Mouse (Mus musculus) limb, embryonic 13.5 days (tissue): ENCODE measurements around the gene Gm20388. TPM values are rescaled to one million over a fixed set of nuclear protein-coding genes. Genes with fewer than 3 reads are reported as not detected.
A peak's percentile ranks its signal among the peaks of the same experiment; 100 is the strongest.
"Not testable (repeated sequence)": the region's sequence is repeated elsewhere in the genome, so short reads cannot be mapped to it uniquely, and the experiment has no call there.

Source experiments
- ATAC-seq: fragments of 200-750 bp; cut with Nextera tagmentation; 2 replicates; pipeline ENCODE4 v1.8.0; 2017; ENCODE audit warnings: low read depth, moderate number of reproducible peaks, moderate TSS enrichment; ENCODE audit not compliant: low FRiP score
- H3K27ac ChIP-seq: fragments of 300-500 bp; sonication (generic); 2 replicates; pipeline ENCODE4 v1.5.1; 2015; ENCODE audit warnings: inconsistent platforms, mild to moderate bottlenecking, moderate library complexity
- H3K27me3 ChIP-seq: fragments of 300-500 bp; sonication (generic); 2 replicates; pipeline ENCODE4 v1.6.1; 2015; ENCODE audit warnings: mild to moderate bottlenecking, inconsistent platforms
- H3K36me3 ChIP-seq: fragments of 300-500 bp; sonication (generic); 2 replicates; pipeline ENCODE4 v1.6.1; 2015; ENCODE audit warnings: inconsistent platforms, mild to moderate bottlenecking, moderate library complexity
- H3K4me1 ChIP-seq: fragments of 300-500 bp; sonication (generic); 2 replicates; pipeline ENCODE4 v1.6.1; 2015; ENCODE audit warnings: inconsistent platforms
- H3K4me2 ChIP-seq: fragments of 300-500 bp; sonication (generic); replicated peaks from 2 replicates; pipeline ENCODE4 v1.6.1; 2015; ENCODE audit warnings: inconsistent platforms, mild to moderate bottlenecking, moderate library complexity
- H3K4me3 ChIP-seq: fragments of 300-500 bp; sonication (generic); 2 replicates; pipeline ENCODE4 v1.5.1; 2015; ENCODE audit warnings: moderate library complexity, mild to moderate bottlenecking, inconsistent platforms
- H3K9ac ChIP-seq: fragments of 300-500 bp; sonication (generic); 2 replicates; pipeline ENCODE4 v1.6.1; 2015; ENCODE audit warnings: mild to moderate bottlenecking, inconsistent platforms
- H3K9me3 ChIP-seq: fragments of 300-500 bp; sonication (generic); 2 replicates; pipeline ENCODE4 v1.6.1; 2016; ENCODE audit warnings: inconsistent platforms
- WGBS: fragments of 180-500 bp; shearing (Covaris S2); methylation state at CpG from one replicate; pipeline ENCODE4 v1.1.7; 2015; 5-methylcytosine and 5-hydroxymethylcytosine counted together
- polyA plus RNA-seq: library from polyadenylated mRNA; unstranded; fragments of >200 nt; fragmentation: Nextera tagmentation; extraction: Ambion mirVana; gene quantifications from 2 replicates; pipeline ENCODE4 v1.2.1, GENCODE M21; 2015

Gm20388 gene
- polyA plus RNA-seq, 1 experiment from 2014 or later = 7.1 TPM

DNA sequence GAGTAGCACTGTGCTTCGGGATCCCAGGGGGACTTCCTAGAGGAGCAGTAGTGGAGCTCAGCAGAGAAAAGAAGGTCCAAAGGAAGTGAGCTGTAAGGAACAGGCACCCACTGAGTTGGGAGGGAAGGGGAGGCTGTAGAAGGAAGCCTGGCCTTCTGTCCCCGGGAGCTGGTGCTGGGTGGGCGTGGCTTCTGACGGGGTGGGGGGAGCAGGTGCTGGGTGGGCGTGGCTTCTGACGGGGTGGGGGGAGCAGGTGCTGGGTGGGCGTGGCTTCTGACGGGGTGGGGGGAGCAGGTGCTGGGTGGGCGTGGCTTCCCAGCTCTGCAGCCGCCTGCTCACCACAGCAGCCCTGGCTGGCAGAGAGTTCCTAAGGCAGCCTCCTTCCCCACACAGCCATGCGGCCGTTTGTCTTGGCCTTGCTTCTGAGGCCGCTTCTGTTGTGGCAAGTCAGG, 2413.3 kb downstream of the Gm20388 start:
- H3K27ac ChIP-seq, H3K4me1 ChIP-seq, H3K27me3 ChIP-seq, H3K4me2 ChIP-seq, H3K4me3 ChIP-seq, H3K9ac ChIP-seq, H3K9me3 ChIP-seq, ATAC-seq, H3K36me3 ChIP-seq: not testable (repeated sequence)
- 16% methylated on average over 10 of the region's 13 CpGs for WGBS

DNA sequence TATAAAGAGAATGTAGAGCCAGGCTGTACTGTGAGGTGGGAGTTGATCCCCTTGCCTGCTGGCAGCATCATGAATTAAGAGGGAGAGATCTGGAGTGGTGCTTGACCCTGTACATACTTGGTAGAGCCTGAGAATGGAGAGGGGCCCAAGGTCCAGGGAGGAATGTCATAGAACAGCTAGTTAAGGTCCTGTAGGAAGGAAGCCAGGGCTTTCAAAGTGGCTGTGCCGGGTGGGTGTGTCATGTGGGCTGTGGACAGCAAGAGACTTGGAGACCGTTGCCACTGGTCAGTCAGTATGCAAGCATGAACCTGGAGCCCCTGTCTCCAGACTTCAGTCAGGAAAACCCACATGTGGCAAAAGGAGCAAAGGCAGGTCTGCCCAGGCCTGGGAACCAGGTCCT, 2414.6 kb downstream of the Gm20388 start:
- Histone ChIP-seq H3K9ac (0 out of 2 replicates have a peak overlapping the region, but pooled peaks have one; percentile 13), H3K4me1 (peaks cover 5% of the 10 kb centered on the region; the same call in 1 of the 2 replicates), H3K27me3 (0 out of 2 replicates have a peak, but pooled peaks cover 3% of the 10 kb centered on the region), H3K36me3 (no peaks in the 10 kb centered on the region), H3K4me3 (no peak overlapping the region), H3K9me3 (no peaks in the 10 kb centered on the region), H3K4me2 (no peak overlapping the region), H3K27ac (no peak overlapping the region)
- WGBS = 71% methylated on average over 2 of the region's 2 CpGs
- no peak for ATAC-seq

DNA sequence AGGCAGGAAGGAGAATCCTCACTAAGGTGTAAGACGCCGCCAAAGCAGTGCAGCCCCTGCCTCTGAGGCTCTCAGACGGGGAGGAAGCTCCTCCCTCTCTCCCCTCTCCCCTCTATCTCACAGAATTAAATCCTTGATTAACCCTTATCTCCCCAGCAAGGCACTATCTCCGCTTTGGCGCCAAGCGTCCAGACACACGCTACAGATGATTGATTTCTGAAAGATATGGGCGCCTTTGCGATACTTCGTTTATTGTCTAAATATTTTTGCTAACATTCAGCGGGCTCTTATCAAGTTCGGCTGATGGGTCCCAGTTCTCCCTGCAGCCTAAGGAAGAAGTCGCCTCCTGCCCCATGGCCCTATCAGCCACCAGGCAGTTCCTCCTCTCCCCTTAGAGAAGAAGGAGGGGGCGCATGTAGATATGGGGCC, 2415.5 kb downstream of the Gm20388 start:
- Histone ChIP-seq H3K4me3 (no peak overlapping the region), H3K27me3 (0 out of 2 replicates have a peak, but pooled peaks cover 3% of the 10 kb centered on the region), H3K27ac (no peak overlapping the region), H3K36me3 (no peaks in the 10 kb centered on the region), H3K9me3 (no peaks in the 10 kb centered on the region), H3K9ac (0 out of 2 replicates have a peak overlapping the region, but pooled peaks have one; percentile 25), H3K4me1 (peaks cover 8% of the 10 kb centered on the region), H3K4me2 (no peak overlapping the region)
- WGBS = 33% methylated on average over 14 of the region's 14 CpGs
- no peak for ATAC-seq

DNA sequence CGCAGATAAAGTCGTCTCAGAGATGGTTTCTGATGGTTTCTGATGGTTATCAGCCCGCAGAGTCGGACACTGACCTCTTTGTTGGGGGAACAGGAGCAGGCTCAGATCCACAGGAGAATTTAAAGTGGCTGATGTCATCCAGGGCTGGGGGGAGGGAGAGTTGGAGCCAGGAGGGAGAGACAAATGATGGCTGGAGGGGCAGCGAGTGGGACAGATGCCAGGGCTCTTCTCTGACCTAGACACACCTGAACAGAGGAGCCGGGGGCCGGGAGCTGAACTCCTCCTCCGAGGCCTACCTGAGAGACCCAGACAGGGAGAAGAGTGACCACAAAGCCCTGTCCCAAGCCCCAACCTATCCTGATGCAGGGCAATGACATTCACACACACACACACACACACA, 2418.4 kb downstream of the Gm20388 start:
- H3K27ac ChIP-seq = no peak overlapping the region
- no peak overlapping the region for H3K4me2 ChIP-seq
- no peaks in the 10 kb centered on the region for H3K9me3 ChIP-seq
- ATAC-seq = no peak
- H3K27me3 ChIP-seq = peaks cover 5% of the 10 kb centered on the region
- no peaks in the 10 kb centered on the region for H3K36me3 ChIP-seq
- H3K4me1 ChIP-seq = peaks cover 11% of the 10 kb centered on the region
- H3K9ac ChIP-seq = 0 out of 2 replicates have a peak overlapping the region, but pooled peaks have one; percentile 6
- WGBS = 64% methylated on average over 8 of the region's 8 CpGs
- H3K4me3 ChIP-seq = no peak overlapping the region

DNA sequence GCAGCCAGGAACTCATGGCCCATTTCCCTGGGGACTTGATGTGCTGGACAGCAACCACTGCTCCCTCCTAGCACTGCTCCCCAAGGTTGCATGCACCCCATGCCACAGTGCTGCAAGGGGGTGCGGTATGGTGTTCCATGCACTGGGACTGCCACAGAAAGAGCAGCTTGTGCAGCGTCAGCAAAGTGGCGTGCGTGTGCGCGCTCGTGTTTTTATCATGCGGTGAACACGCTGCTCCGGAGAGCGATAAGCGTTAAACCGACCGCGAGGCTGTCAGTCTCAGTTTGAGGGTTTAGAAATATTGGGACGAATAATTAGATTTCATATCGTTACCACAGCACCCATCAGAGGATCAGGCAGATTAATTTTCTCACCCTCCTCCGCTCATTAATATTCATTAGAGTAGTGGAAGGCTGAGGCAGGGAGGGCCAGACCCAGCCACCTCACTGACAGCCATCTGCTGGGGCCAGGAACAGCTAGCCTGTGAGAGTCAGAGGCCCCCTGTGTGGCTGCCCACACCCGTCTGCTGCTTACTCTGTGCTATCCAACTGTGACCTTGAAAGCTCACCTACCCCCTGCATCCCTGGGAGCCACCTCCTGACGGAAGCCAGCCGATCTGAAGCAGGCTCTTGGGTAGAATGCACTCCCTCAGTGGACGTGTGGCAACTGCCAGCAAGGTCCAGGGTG, 2419.1 kb downstream of the Gm20388 start:
- no peak overlapping the region for H3K9ac ChIP-seq
- ATAC-seq = no peak
- H3K4me1 ChIP-seq = peaks cover 11% of the 10 kb centered on the region
- H3K9me3 ChIP-seq = no peaks in the 10 kb centered on the region
- peaks cover under 1% of the 10 kb centered on the region; the same call in 1 of the 2 replicates for H3K36me3 ChIP-seq
- no peak overlapping the region for H3K4me3 ChIP-seq
- WGBS = 77% methylated on average over 22 of the region's 22 CpGs
- H3K4me2 ChIP-seq = no peak overlapping the region
- H3K27me3 ChIP-seq = peaks cover 11% of the 10 kb centered on the region
- no peak overlapping the region for H3K27ac ChIP-seq

DNA sequence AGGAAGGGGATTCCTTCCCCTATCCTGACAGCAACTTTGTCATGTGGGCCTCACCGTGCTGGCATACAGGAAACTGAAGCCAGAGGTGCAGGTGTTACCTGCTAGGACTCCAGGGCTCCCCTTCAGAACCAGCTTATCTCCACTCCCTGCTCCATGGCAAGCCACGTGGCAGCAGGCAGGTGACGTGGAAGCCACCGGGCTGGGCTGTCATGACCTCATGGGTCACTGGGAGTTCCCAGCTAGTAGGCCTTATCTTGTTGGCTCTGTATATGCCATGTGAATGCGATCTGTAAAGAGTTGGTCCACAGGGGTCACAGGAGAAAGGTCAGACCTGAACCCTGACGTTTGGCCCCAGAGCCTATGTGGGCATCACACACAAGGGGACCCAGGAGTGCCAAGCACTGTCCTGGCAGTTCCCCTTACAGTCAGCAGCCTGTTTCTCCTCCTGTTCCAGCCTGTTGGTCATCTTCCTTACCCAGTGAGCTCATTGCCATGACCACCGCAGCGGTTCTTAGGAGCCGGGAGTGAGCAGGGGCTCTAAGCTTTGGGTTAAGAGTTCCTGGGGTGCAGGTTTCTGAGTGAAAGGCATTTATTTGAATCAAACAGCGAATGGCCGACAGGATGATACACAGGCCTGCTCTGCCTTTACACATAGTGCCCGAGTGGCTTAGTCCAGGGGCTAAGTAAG, 2419.9 kb downstream of the Gm20388 start:
- peaks cover 4% of the 10 kb centered on the region; the same call in 1 of the 2 replicates for H3K36me3 ChIP-seq
- H3K9me3 ChIP-seq = no peaks in the 10 kb centered on the region
- H3K27me3 ChIP-seq = peaks cover 20% of the 10 kb centered on the region
- H3K4me3 ChIP-seq = no peak overlapping the region
- ATAC-seq = no peak
- peaks cover 17% of the 10 kb centered on the region for H3K4me1 ChIP-seq
- WGBS = 79% methylated on average over 12 of the region's 12 CpGs
- H3K27ac ChIP-seq = no peak overlapping the region
- no peak overlapping the region for H3K4me2 ChIP-seq
- peak overlapping the region; percentile 13; the same call in 1 of the 2 replicates for H3K9ac ChIP-seq

DNA sequence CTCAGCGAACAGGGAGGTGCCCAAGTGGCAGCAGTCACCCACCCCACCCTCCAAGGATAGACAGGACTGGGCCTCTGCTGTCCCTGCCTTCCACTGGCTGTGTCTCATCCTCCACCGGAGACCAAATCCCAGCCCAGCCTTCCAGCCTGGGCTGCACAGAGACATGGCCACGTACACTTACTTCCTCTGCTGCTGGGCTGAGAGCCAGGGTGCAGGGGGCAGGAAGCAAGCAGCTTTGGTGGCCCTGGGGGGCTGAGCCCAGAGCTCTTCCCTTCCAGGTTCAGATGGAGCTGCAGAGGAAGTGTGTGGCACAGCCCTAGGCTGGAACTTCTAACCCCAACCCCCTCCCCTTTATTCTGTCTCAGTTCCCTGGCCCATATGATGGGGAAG, 2420.5 kb downstream of the Gm20388 start:
- Histone ChIP-seq H3K4me3 (no peak overlapping the region), H3K36me3 (peaks cover 4% of the 10 kb centered on the region; the same call in 1 of the 2 replicates), H3K4me1 (peaks cover 16% of the 10 kb centered on the region), H3K9me3 (no peaks in the 10 kb centered on the region), H3K27me3 (peaks cover 26% of the 10 kb centered on the region), H3K27ac (no peak overlapping the region), H3K9ac (no peak overlapping the region; the same call in 1 of the 2 replicates), H3K4me2 (no peak overlapping the region)
- WGBS = 75% methylated on average over 3 of the region's 3 CpGs
- ATAC-seq = no peak

DNA sequence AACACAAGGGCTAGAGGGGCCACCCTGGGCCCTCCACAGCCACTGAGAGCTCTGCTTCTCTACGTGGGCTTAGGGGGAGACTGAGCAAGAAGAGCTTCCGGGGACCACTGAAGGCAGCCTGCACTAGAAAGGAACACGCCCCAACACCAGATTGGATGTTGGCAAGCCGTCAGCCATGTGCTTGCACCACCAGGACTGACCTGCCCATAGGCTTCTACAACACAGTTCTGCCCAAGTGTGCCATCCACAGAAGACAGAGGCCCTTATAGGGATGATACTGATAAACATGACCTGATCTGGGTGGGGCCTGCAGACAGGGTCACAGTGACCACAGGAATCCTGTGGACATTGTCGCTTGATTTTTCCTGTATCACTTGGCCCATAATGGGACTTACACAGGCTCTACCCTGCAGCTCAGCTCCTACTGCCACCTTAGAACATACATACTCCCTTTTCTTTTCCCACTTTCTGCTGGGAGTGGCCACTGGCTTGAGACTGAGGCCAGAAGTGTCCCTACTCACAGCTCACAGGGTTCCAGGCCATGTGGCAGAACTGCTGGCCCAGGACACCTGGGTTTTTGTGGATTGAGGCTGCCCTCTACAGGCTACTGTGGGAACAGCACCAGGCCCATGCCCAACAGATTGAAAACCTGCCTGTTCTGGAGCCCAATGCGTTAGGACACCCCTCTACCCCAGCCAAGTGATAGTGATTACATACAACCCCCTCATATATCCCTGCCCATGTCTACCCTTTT, 2422.3 kb downstream of the Gm20388 start:
- H3K36me3 ChIP-seq = peaks cover 4% of the 10 kb centered on the region; the same call in 1 of the 2 replicates
- peaks cover 41% of the 10 kb centered on the region for H3K27me3 ChIP-seq
- no peak overlapping the region for H3K9ac ChIP-seq
- peaks cover 22% of the 10 kb centered on the region for H3K4me1 ChIP-seq
- H3K4me2 ChIP-seq = no peak overlapping the region
- no peak overlapping the region for H3K27ac ChIP-seq
- 67% methylated on average over 6 of the region's 6 CpGs for WGBS
- no peak; the same call in 1 of the 2 replicates for ATAC-seq
- H3K9me3 ChIP-seq = no peaks in the 10 kb centered on the region
- no peak overlapping the region for H3K4me3 ChIP-seq

DNA sequence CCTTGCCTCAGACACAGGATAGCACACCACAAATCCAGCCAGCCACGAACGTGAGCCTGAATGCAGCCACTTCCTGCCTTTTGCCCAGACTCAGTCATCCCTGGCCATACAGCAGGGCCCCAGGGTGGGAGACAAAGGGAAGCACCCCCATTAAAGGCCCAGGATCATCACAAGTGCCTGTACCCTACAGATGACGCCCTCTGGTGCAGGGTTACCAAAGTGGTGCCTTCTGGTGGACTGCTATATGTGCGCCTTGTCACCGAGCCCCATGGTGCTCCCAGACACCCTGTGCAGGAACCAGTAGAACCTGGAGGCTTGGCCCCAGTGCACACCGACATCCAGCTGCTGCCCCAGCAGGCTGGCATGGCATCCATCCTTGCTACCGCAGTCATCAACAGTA, 2422.9 kb downstream of the Gm20388 start:
- 90% methylated on average over 7 of the region's 7 CpGs for WGBS
- H3K9ac ChIP-seq = no peak overlapping the region
- no peak for ATAC-seq
- no peaks in the 10 kb centered on the region for H3K9me3 ChIP-seq
- H3K4me3 ChIP-seq = no peak overlapping the region
- peaks cover 47% of the 10 kb centered on the region for H3K27me3 ChIP-seq
- peaks cover 4% of the 10 kb centered on the region; the same call in 1 of the 2 replicates for H3K36me3 ChIP-seq
- H3K4me2 ChIP-seq = no peak overlapping the region
- H3K4me1 ChIP-seq = peaks cover 22% of the 10 kb centered on the region
- no peak overlapping the region for H3K27ac ChIP-seq

DNA sequence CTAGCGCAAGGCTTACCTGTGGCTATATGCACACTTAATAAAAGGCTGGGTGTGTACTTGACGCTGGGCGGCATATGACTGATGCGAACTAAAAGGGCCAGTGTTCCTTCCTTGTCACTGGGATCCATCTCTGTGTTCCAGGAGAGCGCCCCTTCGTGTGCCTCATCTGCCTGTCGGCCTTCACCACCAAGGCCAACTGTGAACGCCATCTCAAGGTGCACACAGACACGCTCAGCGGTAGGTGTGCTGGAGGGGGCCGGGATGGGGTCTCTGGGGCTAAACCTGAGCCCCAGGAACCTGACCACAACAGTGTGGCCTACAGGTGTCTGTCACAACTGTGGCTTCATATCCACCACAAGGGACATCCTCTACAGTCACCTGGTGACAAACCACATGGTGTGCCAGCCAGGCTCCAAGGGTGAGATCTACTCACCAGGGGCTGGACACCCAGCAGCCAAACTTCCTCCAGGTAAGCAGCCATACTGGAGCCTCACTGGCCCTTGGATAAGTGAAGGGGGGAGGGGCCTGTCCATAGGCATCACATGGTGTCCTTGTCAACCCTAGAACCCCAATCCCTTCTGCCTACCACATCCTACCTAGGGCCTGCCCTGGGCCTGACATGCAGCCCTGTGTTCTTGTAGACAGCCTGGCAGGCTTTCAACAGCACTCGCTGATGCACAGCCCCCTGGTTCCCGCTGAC, 2424.3 kb downstream of the Gm20388 start:
- Histone ChIP-seq H3K4me1 (peaks cover 22% of the 10 kb centered on the region), H3K36me3 (peaks cover 4% of the 10 kb centered on the region; the same call in 1 of the 2 replicates), H3K4me3 (peak overlapping the region; percentile 65; the same call in 1 of the 2 replicates), H3K9me3 (no peaks in the 10 kb centered on the region), H3K27ac (no peak overlapping the region), H3K4me2 (peak overlapping the region; percentile 92), H3K9ac (no peak overlapping the region; the same call in 1 of the 2 replicates), H3K27me3 (peaks cover 57% of the 10 kb centered on the region)
- WGBS = 88% methylated on average over 13 of the region's 13 CpGs
- ATAC-seq = no peak

DNA sequence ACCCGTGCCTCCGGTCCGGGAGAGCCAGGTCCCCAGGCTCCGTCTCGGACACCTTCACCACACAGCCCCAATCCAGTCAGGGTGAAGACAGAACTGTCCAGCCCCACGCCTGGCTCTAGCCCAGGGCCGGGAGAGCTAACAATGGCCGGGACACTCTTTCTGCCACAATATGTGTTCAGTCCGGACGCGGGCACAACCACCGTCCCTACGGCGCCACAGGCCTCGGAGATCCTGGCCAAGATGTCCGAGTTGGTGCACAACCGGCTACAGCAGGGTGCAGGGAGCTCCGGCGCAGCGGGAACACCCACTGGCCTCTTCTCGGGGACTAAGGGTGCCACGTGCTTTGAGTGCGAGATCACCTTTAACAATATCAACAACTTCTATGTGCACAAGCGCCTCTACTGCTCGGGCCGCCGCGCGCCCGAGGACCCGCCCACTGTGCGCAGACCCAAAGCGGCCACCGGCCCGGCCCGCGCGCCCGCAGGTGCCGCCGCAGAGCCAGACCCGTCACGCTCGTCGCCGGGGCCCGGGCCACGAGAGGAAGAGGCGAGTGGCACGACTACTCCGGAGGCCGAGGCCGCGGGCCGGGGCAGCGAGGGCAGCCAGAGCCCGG, 2425.1 kb downstream of the Gm20388 start:
- no peak overlapping the region for H3K27ac ChIP-seq
- H3K4me3 ChIP-seq = peak overlapping the region; percentile 65
- H3K36me3 ChIP-seq = peaks cover 4% of the 10 kb centered on the region; the same call in 1 of the 2 replicates
- H3K9ac ChIP-seq = peak overlapping the region; percentile 69
- 13% methylated on average over 56 of the region's 57 CpGs for WGBS
- H3K4me1 ChIP-seq = peaks cover 22% of the 10 kb centered on the region
- H3K4me2 ChIP-seq = peak overlapping the region; percentile 92
- H3K9me3 ChIP-seq = no peaks in the 10 kb centered on the region
- ATAC-seq = peak; percentile 49
- peaks cover 61% of the 10 kb centered on the region for H3K27me3 ChIP-seq
